Mouse (Mus musculus): ENCODE results near the gene Dbnl. TPM values are rescaled to one million over a fixed set of nuclear protein-coding genes. Genes with fewer than 3 reads are reported as not detected.
"Not testable (repeated sequence)": the region's sequence is repeated elsewhere in the genome, so short reads cannot be mapped to it uniquely, and the experiment has no call there.

Gene Dbnl
- polyA plus RNA-seq, 1 experiment from 2014 or later = 123 TPM

DNA sequence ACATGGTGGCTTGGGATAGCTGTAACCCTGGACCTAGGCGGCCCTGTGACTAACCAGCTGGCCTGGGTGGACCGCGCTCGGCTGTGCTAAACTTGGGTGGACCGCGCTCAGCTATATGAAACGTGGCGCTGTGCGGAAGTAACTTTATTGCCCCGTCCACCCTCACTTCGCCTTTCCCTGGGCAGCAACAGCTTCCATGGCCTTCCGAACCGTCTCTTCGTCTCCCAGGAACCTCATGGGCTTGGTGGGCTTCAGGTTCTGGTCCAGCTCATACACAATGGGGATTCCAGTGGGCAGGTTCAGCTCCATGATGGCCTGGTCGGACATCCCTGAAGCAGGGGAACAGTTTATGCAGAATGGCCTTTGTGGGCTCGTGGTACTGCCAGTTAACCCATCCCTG is 13.2 kb downstream of the Dbnl start:
- Histone ChIP-seq H3K36me3 (ENCODE audit: control insufficient read depth, insufficient read depth, low read length) (peaks cover 34% of the 10 kb centered on the region), H3K4me3 (ENCODE audit: low read depth, low read length) (no peak overlapping the region), H3K4me1 (ENCODE audit: control insufficient read depth, insufficient read depth, low read length) (0 out of 2 replicates have a peak, but pooled peaks cover 3% of the 10 kb centered on the region), H3K27ac (ENCODE audit: low read depth, low read length) (no peak overlapping the region), H3K4me2 (ENCODE audit: low read depth, low read length) (no peak overlapping the region), H3K9ac (replicated peaks; ENCODE audit: low read depth, low read length) (no peak overlapping the region), H3K27me3 (ENCODE audit: control insufficient read depth, insufficient read depth, low read length) (no peaks in the 10 kb centered on the region), H3K9me3 (ENCODE audit: control insufficient read depth, low read length) (no peaks in the 10 kb centered on the region)
- ATAC-seq (ENCODE audit: low read depth) = no peak
- whole genome bisulfite sequencing = 94% methylated on average over 16 of the region's 16 CpGs

DNA sequence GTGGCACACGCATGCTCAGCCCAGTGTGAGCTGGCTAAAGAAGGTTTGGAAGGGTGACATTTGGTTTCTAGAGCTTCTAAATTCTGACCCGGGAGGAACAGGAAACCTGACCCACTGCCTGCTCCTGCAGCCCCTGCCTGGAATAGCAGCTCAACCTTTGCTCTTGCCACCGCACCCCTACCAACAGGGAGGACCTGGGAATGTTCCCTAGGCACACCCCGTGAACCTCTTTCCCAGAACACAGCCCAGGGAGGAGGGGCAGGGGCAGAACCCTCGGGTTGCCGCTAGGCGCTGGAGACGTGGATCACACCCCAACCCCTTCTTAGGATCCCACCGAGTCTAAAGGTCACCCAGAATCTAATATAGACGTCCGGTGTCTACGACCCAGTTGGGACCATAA is 13.7 kb downstream of the Dbnl start:
- ATAC-seq (ENCODE audit: low read depth) = no peak
- H3K36me3 ChIP-seq (ENCODE audit: control insufficient read depth, insufficient read depth, low read length) = peaks cover 29% of the 10 kb centered on the region
- WGBS = 73% methylated on average over 12 of the region's 12 CpGs

DNA sequence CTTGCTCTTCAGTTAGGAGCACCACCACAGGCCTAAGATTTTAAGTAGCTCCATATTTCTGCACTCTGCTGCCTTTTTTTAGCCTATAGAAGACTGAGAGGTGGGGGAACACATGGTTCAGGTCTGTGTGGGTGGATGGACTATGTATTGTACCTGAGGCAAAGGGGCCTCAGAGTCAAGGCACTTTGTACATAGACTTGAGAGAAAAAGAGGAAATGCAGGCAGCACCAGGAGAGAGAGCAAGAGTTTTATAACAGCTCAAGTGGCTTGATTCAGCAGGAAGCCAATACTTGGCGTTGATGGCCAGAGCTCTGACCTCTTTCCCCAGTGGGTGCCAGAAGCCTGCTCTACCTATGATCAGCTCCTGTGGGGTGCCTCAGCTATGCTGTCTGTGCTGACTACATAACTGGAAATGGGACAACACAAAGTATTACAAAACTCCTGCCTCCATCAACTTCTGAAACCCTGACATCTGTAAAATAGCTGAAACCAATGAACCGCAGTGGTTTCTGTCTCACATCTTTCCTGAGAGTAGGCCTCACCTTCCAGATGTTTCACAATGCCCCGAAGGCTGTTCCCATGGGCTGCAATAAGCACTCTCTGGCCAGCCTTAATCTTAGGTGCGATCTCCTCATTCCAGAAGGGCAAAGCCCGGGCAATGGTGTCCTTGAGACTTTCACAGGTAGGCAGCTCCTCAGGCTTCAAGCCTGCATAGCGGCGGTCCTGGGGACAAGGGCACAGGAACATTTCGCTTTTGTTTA is 14.3 kb downstream of the Dbnl start:
- H3K4me2 ChIP-seq (ENCODE audit: low read depth, low read length) = no peak overlapping the region
- ATAC-seq (ENCODE audit: low read depth) = no peak
- 0 out of 2 replicates have a peak, but pooled peaks cover 3% of the 10 kb centered on the region for H3K4me1 ChIP-seq (ENCODE audit: control insufficient read depth, insufficient read depth, low read length)
- WGBS = 87% methylated on average over 8 of the region's 8 CpGs
- no peak overlapping the region for H3K4me3 ChIP-seq (ENCODE audit: low read depth, low read length)
- H3K27ac ChIP-seq (ENCODE audit: low read depth, low read length) = no peak overlapping the region
- peaks cover 23% of the 10 kb centered on the region for H3K36me3 ChIP-seq (ENCODE audit: control insufficient read depth, insufficient read depth, low read length)
- no peaks in the 10 kb centered on the region for H3K9me3 ChIP-seq (ENCODE audit: control insufficient read depth, low read length)
- H3K9ac ChIP-seq (replicated peaks; ENCODE audit: low read depth, low read length) = no peak overlapping the region
- no peaks in the 10 kb centered on the region for H3K27me3 ChIP-seq (ENCODE audit: control insufficient read depth, insufficient read depth, low read length)

More for the DNA sequence above, 13.7 kb downstream of the Dbnl start:
- Histone ChIP-seq H3K9ac (replicated peaks; ENCODE audit: low read depth, low read length) (no peak overlapping the region), H3K27me3 (ENCODE audit: control insufficient read depth, insufficient read depth, low read length) (no peaks in the 10 kb centered on the region), H3K4me2 (ENCODE audit: low read depth, low read length) (no peak overlapping the region), H3K27ac (ENCODE audit: low read depth, low read length) (no peak overlapping the region), H3K9me3 (ENCODE audit: control insufficient read depth, low read length) (no peaks in the 10 kb centered on the region), H3K4me1 (ENCODE audit: control insufficient read depth, insufficient read depth, low read length) (0 out of 2 replicates have a peak, but pooled peaks cover 3% of the 10 kb centered on the region), H3K4me3 (ENCODE audit: low read depth, low read length) (no peak overlapping the region)

DNA sequence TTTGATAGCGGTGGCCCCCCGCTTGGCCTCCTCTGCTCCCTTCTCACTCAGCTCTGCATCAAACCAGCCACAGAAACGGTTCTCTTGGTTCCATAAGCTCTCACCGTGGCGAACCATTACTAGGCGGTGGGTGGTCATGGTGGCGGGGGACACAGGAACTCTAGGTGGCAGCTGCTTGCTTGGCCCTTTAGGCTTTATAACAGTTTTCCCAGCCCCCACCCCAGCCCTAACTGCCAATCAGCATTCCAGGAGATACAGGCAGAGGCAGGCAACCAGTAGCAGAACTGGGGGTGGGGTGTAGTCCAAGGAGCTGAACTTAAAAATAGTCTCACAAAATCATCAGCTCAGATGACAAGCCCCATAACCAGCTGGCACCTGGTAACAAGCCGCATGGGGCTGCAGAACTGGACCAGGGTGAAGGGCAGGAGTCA is 15.3 kb downstream of the Dbnl start, which contains the start of gene Pgam2:
Pgam2 (minus strand) TSS at position 183 of the 431 bp plus-strand sequence.
- H3K4me2 ChIP-seq (ENCODE audit: low read depth, low read length) = no peak within 1 kb of the TSS
- WGBS = 50% methylated on average over 8 of the region's 8 CpGs
- no peak for ATAC-seq (ENCODE audit: low read depth)
- H3K36me3 ChIP-seq (ENCODE audit: control insufficient read depth, insufficient read depth, low read length) = peaks cover 20% of the 10 kb centered on the region
- no peak within 1 kb of the TSS for H3K4me3 ChIP-seq (ENCODE audit: low read depth, low read length)
- no peaks in the 10 kb centered on the region for H3K9me3 ChIP-seq (ENCODE audit: control insufficient read depth, low read length)
- no peak within 1 kb of the TSS for H3K9ac ChIP-seq (replicated peaks; ENCODE audit: low read depth, low read length)
- H3K4me1 ChIP-seq (ENCODE audit: control insufficient read depth, insufficient read depth, low read length) = 0 out of 2 replicates have a peak, but pooled peaks cover 3% of the 10 kb centered on the region
- H3K27ac ChIP-seq (ENCODE audit: low read depth, low read length) = no peak within 1 kb of the TSS
- H3K27me3 ChIP-seq (ENCODE audit: control insufficient read depth, insufficient read depth, low read length) = no peaks in the 10 kb centered on the region

GRCm38 (mm10) chr11:5804174-5804573 is 15.9 kb downstream of the Dbnl start:
- H3K36me3 ChIP-seq (ENCODE audit: control insufficient read depth, insufficient read depth, low read length) = peaks cover 14% of the 10 kb centered on the region
- no peak overlapping the region for H3K4me2 ChIP-seq (ENCODE audit: low read depth, low read length)
- H3K27ac ChIP-seq (ENCODE audit: low read depth, low read length) = no peak overlapping the region
- no peak overlapping the region for H3K4me3 ChIP-seq (ENCODE audit: low read depth, low read length)
- 81% methylated on average over 5 of the region's 5 CpGs for WGBS
- 0 out of 2 replicates have a peak, but pooled peaks cover 3% of the 10 kb centered on the region for H3K4me1 ChIP-seq (ENCODE audit: control insufficient read depth, insufficient read depth, low read length)
- no peak overlapping the region for H3K9ac ChIP-seq (replicated peaks; ENCODE audit: low read depth, low read length)
- no peak for ATAC-seq (ENCODE audit: low read depth)
- no peaks in the 10 kb centered on the region for H3K27me3 ChIP-seq (ENCODE audit: control insufficient read depth, insufficient read depth, low read length)
- no peaks in the 10 kb centered on the region for H3K9me3 ChIP-seq (ENCODE audit: control insufficient read depth, low read length)

DNA sequence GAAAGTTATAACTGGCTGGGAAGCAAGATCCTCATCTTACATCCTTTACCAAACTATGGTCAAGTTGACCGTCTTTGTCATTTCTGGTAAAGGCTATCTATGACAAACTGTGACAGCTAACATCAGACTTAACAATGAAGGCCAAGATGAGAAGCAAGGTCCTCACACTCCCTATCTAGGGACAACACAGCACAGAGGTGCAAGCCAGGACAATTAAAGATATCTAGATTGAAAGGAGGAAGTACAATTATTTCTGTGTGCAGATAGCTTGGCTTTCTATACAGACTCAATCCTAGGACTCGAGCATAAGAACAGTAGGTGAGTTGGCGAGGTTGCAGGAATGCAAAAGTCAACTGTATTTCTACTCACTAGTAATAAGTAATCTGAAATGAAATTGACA is 17.4 kb downstream of the Dbnl start:
- Histone ChIP-seq H3K4me3 (ENCODE audit: low read depth, low read length) (no peak overlapping the region), H3K4me1 (ENCODE audit: control insufficient read depth, insufficient read depth, low read length) (0 out of 2 replicates have a peak, but pooled peaks cover 3% of the 10 kb centered on the region), H3K9ac (replicated peaks; ENCODE audit: low read depth, low read length) (no peak overlapping the region), H3K27ac (ENCODE audit: low read depth, low read length) (no peak overlapping the region), H3K36me3 (ENCODE audit: control insufficient read depth, insufficient read depth, low read length) (peaks cover 7% of the 10 kb centered on the region; the same call in 1 of the 2 replicates), H3K9me3 (ENCODE audit: control insufficient read depth, low read length) (no peaks in the 10 kb centered on the region), H3K27me3 (ENCODE audit: control insufficient read depth, insufficient read depth, low read length) (no peaks in the 10 kb centered on the region), H3K4me2 (ENCODE audit: low read depth, low read length) (no peak overlapping the region)
- 81% methylated on average over 3 of the region's 3 CpGs for WGBS
- ATAC-seq (ENCODE audit: low read depth) = no peak

GRCm38 (mm10) chr11:5807956-5808355 is 19.7 kb downstream of the Dbnl start:
- Histone ChIP-seq H3K36me3 (ENCODE audit: control insufficient read depth, insufficient read depth, low read length) (no peaks in the 10 kb centered on the region), H3K4me1 (ENCODE audit: control insufficient read depth, insufficient read depth, low read length) (0 out of 2 replicates have a peak, but pooled peaks cover 3% of the 10 kb centered on the region), H3K4me2 (ENCODE audit: low read depth, low read length) (no peak overlapping the region), H3K9me3 (ENCODE audit: control insufficient read depth, low read length) (no peaks in the 10 kb centered on the region), H3K4me3 (ENCODE audit: low read depth, low read length) (no peak overlapping the region), H3K27me3 (ENCODE audit: control insufficient read depth, insufficient read depth, low read length) (no peaks in the 10 kb centered on the region), H3K9ac (replicated peaks; ENCODE audit: low read depth, low read length) (no peak overlapping the region), H3K27ac (ENCODE audit: low read depth, low read length) (no peak overlapping the region)
- 85% methylated on average over 9 of the region's 9 CpGs for WGBS
- ATAC-seq (ENCODE audit: low read depth) = no peak

DNA sequence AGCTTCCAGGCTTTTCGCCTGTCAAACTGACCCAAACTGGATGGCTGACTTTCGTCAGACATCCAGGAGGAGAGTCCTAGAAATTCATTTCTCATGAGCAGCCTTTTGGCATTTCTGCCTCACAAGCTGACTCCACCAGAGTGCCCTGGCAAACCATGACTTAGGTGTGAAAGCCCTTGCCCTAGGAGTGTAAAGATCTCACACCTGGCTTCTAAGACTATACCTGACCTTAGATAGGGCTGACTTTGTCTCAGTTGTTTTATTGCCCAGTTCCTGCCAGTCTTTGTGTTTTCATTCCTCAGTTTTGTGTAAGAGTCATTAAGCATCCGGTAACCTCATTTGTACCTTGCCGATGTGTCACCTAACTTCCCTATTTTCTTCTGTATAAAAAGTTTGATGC is 21.2 kb downstream of the Dbnl start:
- ATAC-seq (ENCODE audit: low read depth); H3K9ac ChIP-seq (replicated peaks; ENCODE audit: low read depth, low read length); H3K36me3 ChIP-seq (ENCODE audit: control insufficient read depth, insufficient read depth, low read length); H3K4me3 ChIP-seq (ENCODE audit: low read depth, low read length); H3K4me1 ChIP-seq (ENCODE audit: control insufficient read depth, insufficient read depth, low read length); H3K27me3 ChIP-seq (ENCODE audit: control insufficient read depth, insufficient read depth, low read length); H3K4me2 ChIP-seq (ENCODE audit: low read depth, low read length); H3K9me3 ChIP-seq (ENCODE audit: control insufficient read depth, low read length); H3K27ac ChIP-seq (ENCODE audit: low read depth, low read length): not testable (repeated sequence)
- WGBS = 89% methylated on average over 4 of the region's 4 CpGs

GRCm38 (mm10) chr11:5813381-5813780 is 25.1 kb downstream of the Dbnl start:
- Histone ChIP-seq H3K27me3 (ENCODE audit: control insufficient read depth, insufficient read depth, low read length) (no peaks in the 10 kb centered on the region), H3K27ac (ENCODE audit: low read depth, low read length) (no peak overlapping the region), H3K36me3 (ENCODE audit: control insufficient read depth, insufficient read depth, low read length) (no peaks in the 10 kb centered on the region), H3K9ac (replicated peaks; ENCODE audit: low read depth, low read length) (no peak overlapping the region), H3K9me3 (ENCODE audit: control insufficient read depth, low read length) (no peaks in the 10 kb centered on the region), H3K4me1 (ENCODE audit: control insufficient read depth, insufficient read depth, low read length) (no peaks in the 10 kb centered on the region), H3K4me3 (ENCODE audit: low read depth, low read length) (no peak overlapping the region), H3K4me2 (ENCODE audit: low read depth, low read length) (no peak overlapping the region)
- ATAC-seq (ENCODE audit: low read depth) = no peak
- 80% methylated on average over 10 of the region's 10 CpGs for WGBS

All from neural tube, embryonic 14.5 days (tissue).